Mouse (Mus musculus) lung, embryonic 16.5 days (tissue): ENCODE data around the gene Gm1604a. TPM values are rescaled to one million over a fixed set of nuclear protein-coding genes. Genes with fewer than 3 reads are reported as not detected.
"Not testable (repeated sequence)": the region's sequence is repeated elsewhere in the genome, so short reads cannot be mapped to it uniquely, and the experiment has no call there.

Experiments used
- ATAC-seq: fragments of 200-750 bp; cut with Nextera tagmentation; 2 replicates; pipeline ENCODE4 v1.8.0; 2017; ENCODE audit warnings: low read depth, mild to moderate bottlenecking, moderate library complexity
- H3K27ac ChIP-seq: fragments of 300-500 bp; sonication (generic); 2 replicates; pipeline ENCODE4 v1.5.1; 2014; ENCODE audit warnings: mild to moderate bottlenecking, control low read depth, low read length
- H3K27me3 ChIP-seq: fragments of 300-500 bp; sonication (generic); 2 replicates; pipeline ENCODE4 v1.6.1; 2014; ENCODE audit warnings: low read depth, low read length, mixed read lengths; ENCODE audit not compliant: control insufficient read depth, insufficient read depth
- H3K36me3 ChIP-seq: fragments of 300-500 bp; sonication (generic); 2 replicates; pipeline ENCODE4 v1.6.1; 2014; ENCODE audit warnings: low read length; ENCODE audit not compliant: control insufficient read depth, insufficient read depth
- H3K4me1 ChIP-seq: fragments of 300-500 bp; sonication (generic); replicated peaks from 2 replicates; pipeline ENCODE4 v1.6.1; 2014; ENCODE audit warnings: low read length, mixed read lengths; ENCODE audit not compliant: control insufficient read depth, insufficient read depth
- H3K4me2 ChIP-seq: fragments of 300-500 bp; sonication (generic); 2 replicates; pipeline ENCODE4 v1.6.1; 2014; ENCODE audit warnings: low read depth, low read length, control low read depth
- H3K4me3 ChIP-seq: fragments of 300-500 bp; sonication (generic); 2 replicates; pipeline ENCODE4 v1.5.1; 2014; ENCODE audit warnings: mild to moderate bottlenecking, low read length, control low read depth
- H3K9ac ChIP-seq: fragments of 300-500 bp; sonication (generic); 2 replicates; pipeline ENCODE4 v1.6.1; 2014; ENCODE audit warnings: low read length, control low read depth
- H3K9me3 ChIP-seq: fragments of 300-500 bp; sonication (generic); 2 replicates; pipeline ENCODE4 v1.6.1; 2016; ENCODE audit warnings: low read length; ENCODE audit not compliant: control insufficient read depth
- WGBS: fragments of 180-500 bp; shearing (Covaris S2); extraction: QIAGEN DNeasy Blood & Tissue Kit; methylation state at CpG from one replicate; pipeline ENCODE4 v1.1.7; 2014; 5-methylcytosine and 5-hydroxymethylcytosine counted together
- polyA plus RNA-seq: library from polyadenylated mRNA; unstranded; fragments of >200 nt; fragmentation: Nextera tagmentation; extraction: Ambion mirVana; gene quantifications from 2 replicates; pipeline ENCODE4 v1.2.1, GENCODE M21; 2015

Gene Gm1604a
- polyA plus RNA-seq, 1 experiment from 2014 or later: not detected

DNA sequence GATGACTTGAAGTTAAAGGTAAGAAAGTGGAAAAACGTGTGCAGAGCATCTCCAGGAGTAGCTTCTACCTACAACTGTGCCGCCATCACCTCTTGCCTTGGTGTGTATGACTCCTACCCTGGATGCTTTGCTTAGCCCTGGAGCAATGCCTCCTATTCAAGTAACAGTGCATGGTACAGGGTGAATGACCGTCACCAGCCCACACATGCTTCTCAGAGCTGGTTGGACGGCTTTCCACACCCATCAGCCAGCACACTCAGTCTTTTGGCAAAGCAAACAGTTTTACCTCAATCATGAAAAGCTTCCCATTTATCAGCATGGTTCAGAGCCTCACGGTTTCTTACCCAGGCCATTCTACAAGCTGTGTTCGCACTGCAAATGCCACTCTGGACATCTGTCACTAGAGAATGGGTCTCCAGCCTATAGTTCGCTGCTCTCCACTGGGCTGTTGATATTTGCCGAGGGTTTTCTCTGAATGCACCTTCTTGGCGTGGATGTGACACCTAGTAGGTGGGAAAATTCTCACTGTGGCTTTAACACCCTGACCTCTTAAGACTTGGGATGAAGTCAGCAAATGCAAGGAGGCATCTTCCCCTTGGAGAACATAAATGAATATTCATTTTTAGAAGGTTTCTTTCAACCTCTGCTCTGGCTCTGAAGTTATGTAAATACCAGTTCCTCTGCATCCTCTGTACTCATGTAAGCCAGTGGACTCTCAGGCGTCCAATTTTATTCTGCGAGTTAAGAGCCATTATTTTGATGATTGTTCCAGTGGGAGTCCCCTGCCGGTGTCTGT lies 23.4 kb upstream of the Gm1604a start:
- H3K4me1 ChIP-seq, H3K9ac ChIP-seq, H3K36me3 ChIP-seq, H3K4me3 ChIP-seq, H3K27ac ChIP-seq, H3K4me2 ChIP-seq, H3K9me3 ChIP-seq, H3K27me3 ChIP-seq, ATAC-seq: not testable (repeated sequence)
- WGBS: 56% methylated on average over 6 of the region's 12 CpGs

DNA sequence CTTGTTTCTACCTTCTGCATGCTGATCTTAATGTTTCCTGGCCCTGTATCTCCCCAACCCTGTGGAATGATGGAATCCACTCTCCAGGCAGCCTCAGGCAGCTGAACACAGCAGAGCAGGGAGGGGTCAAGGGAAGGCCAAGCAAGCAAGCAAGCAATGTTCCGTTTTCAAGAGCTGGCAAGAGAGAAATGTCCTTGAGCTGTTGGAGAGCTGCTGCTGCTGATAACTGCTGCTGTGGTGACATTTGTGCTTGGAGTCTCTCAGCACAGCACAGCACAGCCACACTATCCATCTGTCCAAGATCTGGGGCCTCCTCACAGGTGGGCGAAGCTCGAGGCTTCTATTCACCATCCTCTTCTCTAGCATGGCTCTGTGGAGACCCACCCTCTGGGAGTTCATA lies 22.0 kb upstream of the Gm1604a start:
- H3K4me2 ChIP-seq, H3K27ac ChIP-seq, H3K9ac ChIP-seq, H3K4me3 ChIP-seq, H3K9me3 ChIP-seq, H3K4me1 ChIP-seq, H3K27me3 ChIP-seq, H3K36me3 ChIP-seq: not testable (repeated sequence)
- WGBS: no CpG with 5 or more reads among the region's 3 CpGs
- ATAC-seq: peak; percentile 73

GRCm38 (mm10) chr17:7005646-7006045 lies 19.7 kb upstream of the Gm1604a start:
- not testable (repeated sequence) for H3K27ac ChIP-seq, H3K9ac ChIP-seq, H3K4me3 ChIP-seq, ATAC-seq, H3K27me3 ChIP-seq, H3K9me3 ChIP-seq, H3K36me3 ChIP-seq, H3K4me2 ChIP-seq, H3K4me1 ChIP-seq
- WGBS: 39% methylated on average over 2 of the region's 4 CpGs

GRCm38 (mm10) chr17:7008885-7009284 lies 16.5 kb upstream of the Gm1604a start:
- not testable (repeated sequence) for H3K27ac ChIP-seq, H3K4me3 ChIP-seq, H3K36me3 ChIP-seq, ATAC-seq, H3K27me3 ChIP-seq, H3K4me2 ChIP-seq, H3K9me3 ChIP-seq, H3K4me1 ChIP-seq, H3K9ac ChIP-seq

DNA sequence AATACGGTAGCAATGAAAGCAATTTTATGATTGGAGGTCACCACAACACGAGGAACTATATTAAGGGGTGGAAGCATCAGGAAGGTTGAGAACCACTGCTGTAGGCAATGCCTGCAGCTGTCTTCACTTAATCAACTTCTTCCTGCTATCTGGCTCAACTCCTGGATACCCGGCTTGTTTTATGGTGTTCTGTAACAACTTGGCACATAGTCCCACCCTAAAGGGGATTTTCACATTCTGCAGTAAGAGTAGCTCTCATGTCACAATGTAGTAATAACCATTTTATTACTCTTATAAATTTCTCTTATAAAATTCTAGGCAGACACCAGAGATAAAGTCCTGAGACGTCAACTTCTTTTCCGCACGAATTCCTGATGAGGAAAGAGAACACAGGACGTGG lies 15.9 kb upstream of the Gm1604a start:
- not testable (repeated sequence) for H3K9me3 ChIP-seq, H3K4me1 ChIP-seq, H3K4me2 ChIP-seq, H3K4me3 ChIP-seq, H3K27ac ChIP-seq, H3K27me3 ChIP-seq, ATAC-seq, H3K36me3 ChIP-seq, H3K9ac ChIP-seq
- no CpG with 5 or more reads among the region's 7 CpGs for WGBS

GRCm38 (mm10) chr17:7009901-7010300 lies 15.5 kb upstream of the Gm1604a start:
- WGBS: 47% methylated on average over 4 of the region's 9 CpGs
- H3K27me3 ChIP-seq, H3K9me3 ChIP-seq, H3K9ac ChIP-seq, H3K36me3 ChIP-seq, H3K4me2 ChIP-seq, H3K27ac ChIP-seq, H3K4me3 ChIP-seq, H3K4me1 ChIP-seq, ATAC-seq: not testable (repeated sequence)

- not testable (repeated sequence) for H3K27ac ChIP-seq, H3K4me2 ChIP-seq, H3K36me3 ChIP-seq, H3K27me3 ChIP-seq, ATAC-seq, H3K4me3 ChIP-seq, H3K9ac ChIP-seq, H3K4me1 ChIP-seq, H3K9me3 ChIP-seq
- no CpG with 5 or more reads among the region's 1 CpGs for WGBS
These were observed 11.2 kb upstream of the Gm1604a start for GRCm38 (mm10) chr17:7014190-7014589.

DNA sequence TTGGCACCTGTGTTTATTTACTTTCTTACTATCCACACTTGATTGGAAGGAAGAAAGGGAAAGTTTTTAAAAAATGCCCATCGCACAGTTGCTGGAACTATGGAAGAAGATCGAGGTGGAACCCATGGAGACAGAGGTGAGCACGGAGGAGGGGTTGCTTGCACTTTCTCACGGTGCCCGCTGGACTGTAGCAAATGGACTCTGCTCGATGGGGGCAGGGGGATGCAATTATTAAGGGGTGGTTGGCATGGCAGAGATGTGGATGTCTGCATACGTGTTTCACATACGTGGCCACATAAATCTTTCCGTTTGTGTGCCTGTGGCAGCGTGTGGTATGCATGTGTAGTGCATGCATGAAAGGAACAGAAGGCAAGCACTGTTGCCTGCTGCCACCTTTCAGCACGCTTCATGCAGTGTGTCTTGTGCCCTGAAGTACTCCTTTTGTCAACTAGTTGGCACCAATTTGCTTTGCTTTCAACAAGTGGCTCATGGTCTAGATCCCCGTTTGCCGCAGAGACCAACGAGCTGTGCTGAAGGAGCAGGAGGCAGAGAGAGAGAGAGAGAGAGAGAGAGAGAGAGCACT lies 487 bp downstream of the Gm1604a start:
- H3K36me3 ChIP-seq, H3K9me3 ChIP-seq, H3K4me1 ChIP-seq, H3K4me3 ChIP-seq, H3K4me2 ChIP-seq, H3K9ac ChIP-seq, ATAC-seq, H3K27ac ChIP-seq, H3K27me3 ChIP-seq: not testable (repeated sequence)
- 61% methylated on average over 3 of the region's 14 CpGs for WGBS

GRCm38 (mm10) chr17:7030204-7030603 lies 4.8 kb downstream of the Gm1604a start:
- not testable (repeated sequence) for ATAC-seq

More at GRCm38 (mm10) chr17:7030204-7030603, 4.8 kb downstream of the Gm1604a start:
- not testable (repeated sequence) for H3K4me1 ChIP-seq, H3K27ac ChIP-seq, H3K9me3 ChIP-seq, H3K4me2 ChIP-seq, H3K27me3 ChIP-seq, H3K4me3 ChIP-seq, H3K9ac ChIP-seq, H3K36me3 ChIP-seq
- WGBS: 44% methylated on average over 5 of the region's 7 CpGs
